In the genomic region with DNA sequence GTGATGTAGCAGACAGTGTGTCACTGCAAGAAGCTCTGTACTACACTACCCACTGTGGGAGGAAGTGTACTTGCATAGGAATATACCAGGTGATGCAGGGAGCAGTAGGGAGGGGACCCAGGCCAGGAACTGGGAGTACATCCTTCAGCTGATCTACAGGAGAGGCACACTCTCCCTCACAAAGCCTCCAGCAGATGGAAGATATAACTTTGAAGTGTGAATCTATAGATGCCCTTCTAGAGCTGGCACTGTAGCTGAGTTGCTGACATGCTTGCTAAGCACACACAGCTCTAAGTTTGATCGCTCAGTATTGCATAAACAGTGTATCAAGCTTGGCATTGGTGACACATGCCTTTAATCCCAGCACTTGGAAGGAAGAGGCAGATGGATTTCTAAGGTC, we compare ENCODE assay signal across 41 mouse cellular contexts. TPM values are rescaled to one million over a fixed set of nuclear protein-coding genes. Genes with fewer than 3 reads are reported as not detected.
"Had no signal": no experiment of that assay in that cellular context is flagged by ENCODE, and none has a peak within 500 bp of the region (broad histone marks: within the 10 kb centered on the region; RNA-seq: fewer than 3 reads in every experiment).

No protein-coding gene starts in this region.

RNA-seq across cellular contexts. Expression of a gene that starts 8.1 kb away (rescaled TPM):
- total RNA-seq: heart, postnatal 10 days; heart, postnatal 14 days; heart, postnatal 25 days; heart, postnatal 36 days; heart, postnatal 4 days; hematopoietic stem cell, adult 5-6 weeks; hindbrain, postnatal 0 days; layer of hippocampus, adult 18-20 months; layer of hippocampus, adult 2 months; layer of hippocampus, adult 8-10 months; layer of hippocampus, postnatal 10 days; layer of hippocampus, postnatal 14 days; layer of hippocampus, postnatal 25 days; layer of hippocampus, postnatal 36 days; left cerebral cortex, adult 18-20 months; left cerebral cortex, adult 2 months; left cerebral cortex, adult 8-10 months had no signal
- polyA plus RNA-seq: heart, embryonic 12.5 days; heart, embryonic 13.5 days; heart, embryonic 14.5 days; heart, embryonic 15.5 days; heart, embryonic 16.5 days; heart, postnatal 0 days; hindbrain, embryonic 10.5 days; hindbrain, embryonic 11.5 days; hindbrain, embryonic 12.5 days; hindbrain, embryonic 13.5 days; hindbrain, embryonic 14.5 days; hindbrain, embryonic 15.5 days; hindbrain, embryonic 16.5 days; hindbrain, postnatal 0 days; inflammation-experienced regulatory T-cells, adult 6 months; intestine, embryonic 14.5 days; intestine, embryonic 15.5 days; intestine, embryonic 16.5 days; intestine, postnatal 0 days; kidney, adult 2 months; kidney, embryonic 14.5 days; kidney, embryonic 15.5 days; kidney, embryonic 16.5 days; kidney, postnatal 0 days; large intestine, adult 2 months had no signal

RNA-seq across cellular contexts. Expression of a gene that starts 21.8 kb away (rescaled TPM):
- total RNA-seq: heart, postnatal 10 days; heart, postnatal 14 days; heart, postnatal 25 days; heart, postnatal 36 days; heart, postnatal 4 days; hematopoietic stem cell, adult 5-6 weeks; hindbrain, postnatal 0 days; layer of hippocampus, adult 18-20 months; layer of hippocampus, adult 2 months; layer of hippocampus, adult 8-10 months; layer of hippocampus, postnatal 10 days; layer of hippocampus, postnatal 14 days; layer of hippocampus, postnatal 25 days; layer of hippocampus, postnatal 36 days; left cerebral cortex, adult 18-20 months; left cerebral cortex, adult 2 months; left cerebral cortex, adult 8-10 months had no signal
- polyA plus RNA-seq: heart, embryonic 12.5 days; heart, embryonic 13.5 days; heart, embryonic 14.5 days; heart, embryonic 15.5 days; heart, embryonic 16.5 days; heart, postnatal 0 days; hindbrain, embryonic 10.5 days; hindbrain, embryonic 11.5 days; hindbrain, embryonic 12.5 days; hindbrain, embryonic 13.5 days; hindbrain, embryonic 14.5 days; hindbrain, embryonic 15.5 days; hindbrain, embryonic 16.5 days; hindbrain, postnatal 0 days; inflammation-experienced regulatory T-cells, adult 6 months; intestine, embryonic 14.5 days; intestine, embryonic 15.5 days; intestine, embryonic 16.5 days; intestine, postnatal 0 days; kidney, adult 2 months; kidney, embryonic 14.5 days; kidney, embryonic 15.5 days; kidney, embryonic 16.5 days; kidney, postnatal 0 days; large intestine, adult 2 months had no signal

RNA-seq across cellular contexts. Expression of a gene that starts 38.4 kb away (rescaled TPM):
- total RNA-seq: heart, postnatal 10 days; heart, postnatal 14 days; heart, postnatal 25 days; heart, postnatal 36 days; heart, postnatal 4 days; hematopoietic stem cell, adult 5-6 weeks; hindbrain, postnatal 0 days; layer of hippocampus, adult 18-20 months; layer of hippocampus, adult 2 months; layer of hippocampus, adult 8-10 months; layer of hippocampus, postnatal 10 days; layer of hippocampus, postnatal 14 days; layer of hippocampus, postnatal 25 days; layer of hippocampus, postnatal 36 days; left cerebral cortex, adult 18-20 months; left cerebral cortex, adult 2 months; left cerebral cortex, adult 8-10 months had no signal
- polyA plus RNA-seq: heart, embryonic 12.5 days; heart, embryonic 13.5 days; heart, embryonic 14.5 days; heart, embryonic 15.5 days; heart, embryonic 16.5 days; heart, postnatal 0 days; hindbrain, embryonic 10.5 days; hindbrain, embryonic 11.5 days; hindbrain, embryonic 12.5 days; hindbrain, embryonic 13.5 days; hindbrain, embryonic 14.5 days; hindbrain, embryonic 15.5 days; hindbrain, embryonic 16.5 days; hindbrain, postnatal 0 days; inflammation-experienced regulatory T-cells, adult 6 months; intestine, embryonic 14.5 days; intestine, embryonic 15.5 days; intestine, embryonic 16.5 days; intestine, postnatal 0 days; kidney, adult 2 months; kidney, embryonic 14.5 days; kidney, embryonic 15.5 days; kidney, embryonic 16.5 days; kidney, postnatal 0 days; large intestine, adult 2 months had no signal

RNA-seq across cellular contexts. Expression of a gene that starts 53.1 kb away (rescaled TPM):
- total RNA-seq: heart, postnatal 10 days; heart, postnatal 14 days; heart, postnatal 25 days; heart, postnatal 36 days; heart, postnatal 4 days; hematopoietic stem cell, adult 5-6 weeks; hindbrain, postnatal 0 days; layer of hippocampus, adult 18-20 months; layer of hippocampus, adult 2 months; layer of hippocampus, adult 8-10 months; layer of hippocampus, postnatal 10 days; layer of hippocampus, postnatal 14 days; layer of hippocampus, postnatal 25 days; layer of hippocampus, postnatal 36 days; left cerebral cortex, adult 18-20 months; left cerebral cortex, adult 2 months; left cerebral cortex, adult 8-10 months had no signal
- polyA plus RNA-seq: heart, embryonic 12.5 days; heart, embryonic 13.5 days; heart, embryonic 14.5 days; heart, embryonic 15.5 days; heart, embryonic 16.5 days; heart, postnatal 0 days; hindbrain, embryonic 10.5 days; hindbrain, embryonic 11.5 days; hindbrain, embryonic 12.5 days; hindbrain, embryonic 13.5 days; hindbrain, embryonic 14.5 days; hindbrain, embryonic 15.5 days; hindbrain, embryonic 16.5 days; hindbrain, postnatal 0 days; inflammation-experienced regulatory T-cells, adult 6 months; intestine, embryonic 14.5 days; intestine, embryonic 15.5 days; intestine, embryonic 16.5 days; intestine, postnatal 0 days; kidney, adult 2 months; kidney, embryonic 14.5 days; kidney, embryonic 15.5 days; kidney, embryonic 16.5 days; kidney, postnatal 0 days; large intestine, adult 2 months had no signal
